Mouse (Mus musculus): Measurements from ENCODE around the gene Cep112. TPM values are rescaled to one million over a fixed set of nuclear protein-coding genes. Genes with fewer than 3 reads are reported as not detected.

The Cep112 gene
- polyA plus RNA-seq, 1 experiment from 2014 or later: 14.6 TPM

- no peak overlapping the region for H3K27ac ChIP-seq (ENCODE audit: low read depth, low read length)
- H3K27me3 ChIP-seq (replicated peaks; ENCODE audit: control insufficient read depth, insufficient read depth, low read length): no peaks in the 10 kb centered on the region
- ATAC-seq (no peak), DNase-seq (ENCODE audit: low spot score) (no peak)
- no peak overlapping the region for H3K9ac ChIP-seq (ENCODE audit: low read length)
- H3K9me3 ChIP-seq (replicated peaks; ENCODE audit: control insufficient read depth, low read length): no peaks in the 10 kb centered on the region
- H3K4me1 ChIP-seq (ENCODE audit: control insufficient read depth, insufficient read depth, low read length): no peaks in the 10 kb centered on the region
- H3K4me3 ChIP-seq (ENCODE audit: low read depth, low read length): no peak overlapping the region
- no peak overlapping the region for H3K4me2 ChIP-seq (ENCODE audit: low read length)
- H3K36me3 ChIP-seq (ENCODE audit: control insufficient read depth, insufficient read depth, low read length): no peaks in the 10 kb centered on the region
Measured at GRCm38 (mm10) chr11:108827321-108827720, 402.3 kb downstream of the Cep112 start.

- Histone ChIP-seq H3K4me3 (ENCODE audit: low read depth, low read length) (no peak overlapping the region), H3K36me3 (ENCODE audit: control insufficient read depth, insufficient read depth, low read length) (no peaks in the 10 kb centered on the region), H3K9me3 (replicated peaks; ENCODE audit: control insufficient read depth, low read length) (no peaks in the 10 kb centered on the region), H3K27ac (ENCODE audit: low read depth, low read length) (no peak overlapping the region), H3K4me1 (ENCODE audit: control insufficient read depth, insufficient read depth, low read length) (no peaks in the 10 kb centered on the region), H3K27me3 (replicated peaks; ENCODE audit: control insufficient read depth, insufficient read depth, low read length) (no peaks in the 10 kb centered on the region), H3K4me2 (ENCODE audit: low read length) (no peak overlapping the region), H3K9ac (ENCODE audit: low read length) (no peak overlapping the region)
- ATAC-seq: no peak
- WGBS: 80% methylated on average over 4 of the region's 4 CpGs
- DNase-seq (ENCODE audit: low spot score): no peak
Measured at GRCm38 (mm10) chr11:108828374-108829025, 403.5 kb downstream of the Cep112 start.

- Histone ChIP-seq H3K4me1 (ENCODE audit: control insufficient read depth, insufficient read depth, low read length) (no peaks in the 10 kb centered on the region), H3K27me3 (replicated peaks; ENCODE audit: control insufficient read depth, insufficient read depth, low read length) (no peaks in the 10 kb centered on the region), H3K9me3 (replicated peaks; ENCODE audit: control insufficient read depth, low read length) (no peaks in the 10 kb centered on the region), H3K4me3 (ENCODE audit: low read depth, low read length) (no peak overlapping the region), H3K36me3 (ENCODE audit: control insufficient read depth, insufficient read depth, low read length) (no peaks in the 10 kb centered on the region), H3K27ac (ENCODE audit: low read depth, low read length) (no peak overlapping the region), H3K9ac (ENCODE audit: low read length) (no peak overlapping the region), H3K4me2 (ENCODE audit: low read length) (no peak overlapping the region)
- ATAC-seq (no peak), DNase-seq (ENCODE audit: low spot score) (no peak)
- WGBS: 37% methylated on average over 4 of the region's 4 CpGs
Measured at GRCm38 (mm10) chr11:108836706-108837105, 411.7 kb downstream of the Cep112 start.

- DNase-seq (ENCODE audit: low spot score) (no peak), ATAC-seq (no peak)
- Histone ChIP-seq H3K9me3 (replicated peaks; ENCODE audit: control insufficient read depth, low read length) (no peaks in the 10 kb centered on the region), H3K4me3 (ENCODE audit: low read depth, low read length) (no peak overlapping the region), H3K9ac (ENCODE audit: low read length) (no peak overlapping the region), H3K27me3 (replicated peaks; ENCODE audit: control insufficient read depth, insufficient read depth, low read length) (no peaks in the 10 kb centered on the region), H3K4me2 (ENCODE audit: low read length) (no peak overlapping the region), H3K27ac (ENCODE audit: low read depth, low read length) (no peak overlapping the region), H3K4me1 (ENCODE audit: control insufficient read depth, insufficient read depth, low read length) (no peaks in the 10 kb centered on the region), H3K36me3 (ENCODE audit: control insufficient read depth, insufficient read depth, low read length) (no peaks in the 10 kb centered on the region)
- WGBS: 93% methylated on average over 3 of the region's 3 CpGs
Measured at GRCm38 (mm10) chr11:108840195-108840594, 415.2 kb downstream of the Cep112 start.

- ATAC-seq: no peak
- Histone ChIP-seq H3K36me3 (ENCODE audit: control insufficient read depth, insufficient read depth, low read length) (no peaks in the 10 kb centered on the region), H3K4me3 (ENCODE audit: low read depth, low read length) (no peak overlapping the region), H3K27ac (ENCODE audit: low read depth, low read length) (no peak overlapping the region), H3K9me3 (replicated peaks; ENCODE audit: control insufficient read depth, low read length) (no peaks in the 10 kb centered on the region), H3K4me1 (ENCODE audit: control insufficient read depth, insufficient read depth, low read length) (no peaks in the 10 kb centered on the region), H3K27me3 (replicated peaks; ENCODE audit: control insufficient read depth, insufficient read depth, low read length) (no peaks in the 10 kb centered on the region), H3K9ac (ENCODE audit: low read length) (no peak overlapping the region), H3K4me2 (ENCODE audit: low read length) (no peak overlapping the region)
- WGBS: 9% methylated on average over 2 of the region's 2 CpGs
- DNase-seq (ENCODE audit: low spot score): no peak
Measured at GRCm38 (mm10) chr11:108842765-108843164, 417.8 kb downstream of the Cep112 start.

- WGBS: 50% methylated on average over 2 of the region's 2 CpGs
- ATAC-seq: no peak
- Histone ChIP-seq H3K4me1 (ENCODE audit: control insufficient read depth, insufficient read depth, low read length) (no peaks in the 10 kb centered on the region), H3K4me3 (ENCODE audit: low read depth, low read length) (no peak overlapping the region), H3K4me2 (ENCODE audit: low read length) (no peak overlapping the region), H3K27me3 (replicated peaks; ENCODE audit: control insufficient read depth, insufficient read depth, low read length) (no peaks in the 10 kb centered on the region), H3K36me3 (ENCODE audit: control insufficient read depth, insufficient read depth, low read length) (no peaks in the 10 kb centered on the region), H3K9ac (ENCODE audit: low read length) (no peak overlapping the region), H3K9me3 (replicated peaks; ENCODE audit: control insufficient read depth, low read length) (no peaks in the 10 kb centered on the region), H3K27ac (ENCODE audit: low read depth, low read length) (no peak overlapping the region)
- DNase-seq (ENCODE audit: low spot score): peak; percentile 25
Measured at GRCm38 (mm10) chr11:108845971-108846370, 421.0 kb downstream of the Cep112 start.

- DNase-seq (ENCODE audit: low spot score): no peak
- Histone ChIP-seq H3K9me3 (replicated peaks; ENCODE audit: control insufficient read depth, low read length) (no peaks in the 10 kb centered on the region), H3K27me3 (replicated peaks; ENCODE audit: control insufficient read depth, insufficient read depth, low read length) (no peaks in the 10 kb centered on the region), H3K9ac (ENCODE audit: low read length) (no peak overlapping the region), H3K4me1 (ENCODE audit: control insufficient read depth, insufficient read depth, low read length) (no peaks in the 10 kb centered on the region), H3K27ac (ENCODE audit: low read depth, low read length) (no peak overlapping the region), H3K4me2 (ENCODE audit: low read length) (no peak overlapping the region), H3K4me3 (ENCODE audit: low read depth, low read length) (no peak overlapping the region), H3K36me3 (ENCODE audit: control insufficient read depth, insufficient read depth, low read length) (no peaks in the 10 kb centered on the region)
- WGBS: 91% methylated on average over 3 of the region's 3 CpGs
- ATAC-seq: no peak
Measured at GRCm38 (mm10) chr11:108846479-108846878, 421.5 kb downstream of the Cep112 start.

- Histone ChIP-seq H3K36me3 (ENCODE audit: control insufficient read depth, insufficient read depth, low read length) (no peaks in the 10 kb centered on the region), H3K4me3 (ENCODE audit: low read depth, low read length) (no peak overlapping the region), H3K27ac (ENCODE audit: low read depth, low read length) (no peak overlapping the region), H3K4me1 (ENCODE audit: control insufficient read depth, insufficient read depth, low read length) (no peaks in the 10 kb centered on the region), H3K9ac (ENCODE audit: low read length) (no peak overlapping the region), H3K27me3 (replicated peaks; ENCODE audit: control insufficient read depth, insufficient read depth, low read length) (no peaks in the 10 kb centered on the region), H3K4me2 (ENCODE audit: low read length) (no peak overlapping the region), H3K9me3 (replicated peaks; ENCODE audit: control insufficient read depth, low read length) (no peaks in the 10 kb centered on the region)
- ATAC-seq (no peak), DNase-seq (ENCODE audit: low spot score) (no peak)
- WGBS: 100% methylated on average over 1 of the region's 1 CpGs
Measured at GRCm38 (mm10) chr11:108851771-108852170, 426.8 kb downstream of the Cep112 start.

GRCm38 (mm10) chr11:108857254-108857653, 432.3 kb downstream of the Cep112 start:
- DNase-seq (ENCODE audit: low spot score): no peak
- ATAC-seq: no peak
- Histone ChIP-seq H3K9me3 (replicated peaks; ENCODE audit: control insufficient read depth, low read length) (no peaks in the 10 kb centered on the region), H3K27ac (ENCODE audit: low read depth, low read length) (no peak overlapping the region), H3K4me2 (ENCODE audit: low read length) (no peak overlapping the region), H3K36me3 (ENCODE audit: control insufficient read depth, insufficient read depth, low read length) (no peaks in the 10 kb centered on the region), H3K4me1 (ENCODE audit: control insufficient read depth, insufficient read depth, low read length) (peaks cover 9% of the 10 kb centered on the region), H3K27me3 (replicated peaks; ENCODE audit: control insufficient read depth, insufficient read depth, low read length) (no peaks in the 10 kb centered on the region), H3K4me3 (ENCODE audit: low read depth, low read length) (no peak overlapping the region), H3K9ac (ENCODE audit: low read length) (no peak overlapping the region)
- 54% methylated on average over 6 of the region's 6 CpGs for WGBS

Measured in forebrain, embryonic 14.5 days (tissue).